Mouse (Mus musculus) liver, embryonic 14.5 days (tissue): ENCODE results near the gene Dnajb1. TPM values are rescaled to one million over a fixed set of nuclear protein-coding genes. Genes with fewer than 3 reads are reported as not detected.

ENCODE experiments used
- ATAC-seq: fragments of 200-750 bp; cut with Nextera tagmentation; 2 replicates; pipeline ENCODE4 v1.8.0; 2017; ENCODE audit warnings: moderate number of reproducible peaks, mild to moderate bottlenecking, moderate library complexity; ENCODE audit not compliant: insufficient read depth
- DNase-seq, 3 experiments: peaks; one replicate each; pipeline ENCODE4 v3.0.0-alpha.2; 2012 to 2013; ENCODE audit warnings: low read depth in 3 of 3, low spot score in 3 of 3
- H3K27ac ChIP-seq: fragments of 300-500 bp; sonication (generic); 2 replicates; pipeline ENCODE4 v1.5.1; 2014; ENCODE audit warnings: moderate library complexity, mild to moderate bottlenecking, control low read depth, inconsistent platforms
- H3K27me3 ChIP-seq: fragments of 300-500 bp; sonication (generic); 2 replicates; pipeline ENCODE4 v1.6.1; 2014; ENCODE audit warnings: mild to moderate bottlenecking, low read length, moderate library complexity; ENCODE audit not compliant: control insufficient read depth, insufficient read depth
- H3K36me3 ChIP-seq: fragments of 300-500 bp; sonication (generic); replicated peaks from 2 replicates; pipeline ENCODE4 v1.6.1; 2014; ENCODE audit warnings: low read depth; ENCODE audit not compliant: control insufficient read depth, insufficient read depth
- H3K4me1 ChIP-seq, 2 experiments: fragments of 200-500 bp in 1 of 2; fragments of 300-500 bp in 1 of 2; sonication (generic) in 1 of 2; replicated peaks; 2 replicates each; pipeline ENCODE4 v1.6.1; 2012 to 2014; ENCODE audit warnings: antibody characterized with exemption in 1 of 2, inconsistent platforms in 1 of 2, low read length in 1 of 2; ENCODE audit not compliant: control insufficient read depth in 2 of 2, insufficient read depth in 2 of 2
- H3K4me2 ChIP-seq: fragments of 300-500 bp; sonication (generic); 2 replicates; pipeline ENCODE4 v1.6.1; 2014; ENCODE audit warnings: low read depth, mild to moderate bottlenecking, control low read depth, moderate library complexity
- H3K4me3 ChIP-seq, 2 experiments: fragments of 200-500 bp in 1 of 2; fragments of 300-500 bp in 1 of 2; sonication (generic) in 1 of 2; 2 replicates each; pipeline ENCODE4 v1.5.1; 2012 to 2014; ENCODE audit warnings: low read depth in 2 of 2, low read length in 2 of 2, mild to moderate bottlenecking in 2 of 2, control low read depth in 1 of 2, inconsistent platforms in 1 of 2, moderate library complexity in 1 of 2; ENCODE audit not compliant: insufficient read depth in 1 of 2
- H3K9ac ChIP-seq: fragments of 300-500 bp; sonication (generic); replicated peaks from 2 replicates; pipeline ENCODE4 v1.6.1; 2014; ENCODE audit warnings: mild to moderate bottlenecking, control low read depth, moderate library complexity
- H3K9me3 ChIP-seq: fragments of 300-500 bp; sonication (generic); 2 replicates; pipeline ENCODE4 v1.6.1; 2016; ENCODE audit warnings: low read length, mixed read lengths; ENCODE audit not compliant: control insufficient read depth
- CTCF ChIP-seq: IDR thresholded peaks from 2 replicates; pipeline ENCODE4 v1.5.1; 2016; ENCODE audit warnings: antibody characterized with exemption, low read depth, control low read depth
- EP300 ChIP-seq: IDR thresholded peaks from 2 replicates; pipeline ENCODE4 v1.6.1; 2016; ENCODE audit warnings: antibody characterized with exemption, low read depth
- WGBS: fragments of 180-500 bp; shearing (Covaris S2); extraction: QIAGEN DNeasy Blood & Tissue Kit; methylation state at CpG from one replicate; pipeline ENCODE4 v1.1.7; 2014; ENCODE audit not compliant: insufficient replicate concordance; 5-methylcytosine and 5-hydroxymethylcytosine counted together
- polyA plus RNA-seq, 2 experiments: library from polyadenylated mRNA; depleted of rRNA in 1 of 2; stranded (reverse) in 1 of 2; unstranded in 1 of 2; fragments of >200 nt; fragmentation: Nextera tagmentation in 1 of 2; extraction: Ambion mirVana in 1 of 2; gene quantifications; 2 replicates each; pipeline versions ENCODE4 v1.2.1 to v1.2.3; 2012 to 2014

Gene Dnajb1
- polyA plus RNA-seq, 2 experiments = 32.7 to 37.8 TPM

GRCm38 (mm10) chr8:83624739-83625138 is 16.7 kb downstream of the Dnajb1 start:
- H3K27ac ChIP-seq = no peak overlapping the region
- H3K9ac ChIP-seq = no peak overlapping the region
- peaks cover 36 to 41% of the 10 kb centered on the region in 2 experiments for H3K4me1 ChIP-seq
- no peaks in the 10 kb centered on the region for H3K9me3 ChIP-seq
- H3K4me3 ChIP-seq = no peak overlapping the region
- H3K36me3 ChIP-seq = no peaks in the 10 kb centered on the region
- 31% methylated on average over 3 of the region's 3 CpGs for WGBS
- TF ChIP-seq CTCF (peak; percentile 87), EP300 (no peak)
- no peak for DNase-seq
- no peaks in the 10 kb centered on the region for H3K27me3 ChIP-seq
- no peak for ATAC-seq
- no peak overlapping the region for H3K4me2 ChIP-seq

DNA sequence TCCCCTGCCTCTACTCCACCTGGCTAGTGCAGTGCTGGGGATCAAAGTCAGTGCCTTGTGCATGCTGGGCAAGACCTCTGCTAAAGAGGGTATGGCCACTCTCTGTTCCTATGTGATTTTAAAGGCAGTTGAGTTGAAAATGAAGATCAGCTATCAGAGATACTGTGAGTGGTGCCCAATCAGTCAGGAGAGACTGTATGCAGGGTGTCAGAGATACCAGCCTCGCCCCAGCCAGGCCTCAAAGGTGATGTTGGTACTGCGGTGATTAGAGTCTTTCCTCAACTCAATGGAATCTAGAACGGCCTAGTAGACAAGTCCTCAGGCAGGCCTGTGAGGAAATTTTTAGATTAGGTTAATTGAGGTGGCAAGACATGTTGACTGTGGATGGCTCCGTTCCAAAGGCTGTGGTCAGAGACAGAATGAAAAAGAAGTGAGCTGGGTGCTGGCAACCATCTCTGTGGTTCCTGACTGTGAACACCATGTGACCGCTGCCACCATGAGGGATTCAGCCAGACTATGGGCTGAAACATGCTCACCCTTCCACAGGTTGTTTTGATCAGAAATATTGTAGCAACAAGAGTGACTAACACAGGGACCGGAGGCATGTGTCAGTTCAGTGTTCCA is 17.8 kb downstream of the Dnajb1 start:
- DNase-seq (peak in 2 of 3 experiments; percentile 40 to 70), ATAC-seq (peak; percentile 77)
- Histone ChIP-seq H3K36me3 (no peaks in the 10 kb centered on the region), H3K4me2 (peak overlapping the region; percentile 43), H3K9me3 (no peaks in the 10 kb centered on the region), H3K4me1 (peaks cover 36 to 41% of the 10 kb centered on the region in 2 experiments), H3K27ac (peak overlapping the region; percentile 35; the same call in 1 of the 2 replicates), H3K27me3 (no peaks in the 10 kb centered on the region), H3K9ac (no peak overlapping the region), H3K4me3 (no peak overlapping the region)
- TF ChIP-seq EP300 (peak; percentile 91), CTCF (no peak)
- WGBS = 40% methylated on average over 6 of the region's 6 CpGs

DNA sequence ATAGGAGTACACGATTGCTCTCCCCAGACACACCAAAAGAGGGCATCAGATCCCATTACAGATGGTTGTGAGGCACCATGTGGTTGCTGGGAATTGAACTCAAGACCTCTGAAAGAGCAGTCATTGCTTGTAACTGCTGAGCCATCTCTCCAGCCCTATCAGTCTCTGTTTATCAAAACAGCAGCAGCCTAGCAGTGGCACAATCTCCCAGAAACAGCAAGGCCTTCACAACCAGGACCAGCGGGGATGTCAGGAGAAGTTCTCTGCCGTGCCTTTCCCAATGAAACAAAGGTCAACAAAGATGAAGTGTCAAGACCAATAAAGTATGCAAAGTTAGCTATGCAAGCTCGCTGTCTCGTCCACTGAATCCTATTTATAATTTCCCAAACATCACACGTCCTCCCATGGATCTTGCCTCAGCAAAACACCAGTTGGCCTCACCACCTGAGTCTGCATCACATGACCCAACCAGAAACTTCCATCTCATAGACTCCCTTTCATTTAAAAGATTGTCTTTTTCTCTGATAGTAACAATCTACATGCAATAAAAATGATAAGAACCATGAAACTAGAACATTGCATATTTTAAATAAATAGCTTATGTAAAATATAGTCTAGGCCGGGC is 24.2 kb downstream of the Dnajb1 start:
- Histone ChIP-seq H3K4me3 (no peak overlapping the region), H3K9me3 (no peaks in the 10 kb centered on the region), H3K27me3 (no peaks in the 10 kb centered on the region), H3K4me2 (peak overlapping the region; percentile 13; the same call in 1 of the 2 replicates), H3K9ac (no peak overlapping the region), H3K36me3 (no peaks in the 10 kb centered on the region), H3K4me1 (peaks cover 11 to 12% of the 10 kb centered on the region in 2 experiments), H3K27ac (peak overlapping the region; percentile 50)
- DNase-seq (no peak), ATAC-seq (peak; percentile 92)
- 49% methylated on average over 7 of the region's 7 CpGs for WGBS
- TF ChIP-seq EP300 (peak; percentile 83), CTCF (0 out of 2 replicates have a peak, but pooled peaks have one; percentile 3)

DNA sequence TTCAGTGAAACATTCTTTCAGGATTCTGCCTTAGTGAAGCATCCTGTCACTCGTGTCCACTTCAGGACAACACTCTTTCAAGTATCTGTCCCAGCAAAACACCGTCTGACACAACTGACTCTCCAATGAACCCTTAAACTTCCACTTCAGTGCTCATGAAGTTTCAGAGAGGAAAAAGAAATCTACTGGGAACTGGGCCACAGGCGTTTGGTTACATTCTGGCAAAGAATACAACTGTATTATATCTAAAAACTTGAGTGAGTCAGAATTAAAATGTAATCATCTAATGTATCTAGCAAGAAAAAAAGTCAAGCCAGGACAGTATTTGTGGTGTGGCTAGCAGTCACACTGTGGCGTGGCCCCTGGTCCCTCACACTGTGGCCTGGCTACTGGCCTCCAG is 30.9 kb downstream of the Dnajb1 start:
- no peak overlapping the region for H3K9ac ChIP-seq
- ATAC-seq (no peak), DNase-seq (no peak)
- TF ChIP-seq EP300 (no peak), CTCF (no peak)
- H3K36me3 ChIP-seq = no peaks in the 10 kb centered on the region
- H3K4me3 ChIP-seq = no peak overlapping the region
- H3K4me1 ChIP-seq = no peaks in the 10 kb centered on the region
- H3K27ac ChIP-seq = no peak overlapping the region
- 55% methylated on average over 4 of the region's 4 CpGs for WGBS
- H3K9me3 ChIP-seq = no peaks in the 10 kb centered on the region
- H3K27me3 ChIP-seq = no peaks in the 10 kb centered on the region; the same call in 1 of the 2 replicates
- no peak overlapping the region for H3K4me2 ChIP-seq

- H3K4me3 ChIP-seq = no peak overlapping the region
- DNase-seq (no peak), ATAC-seq (no peak)
- no peak overlapping the region for H3K4me2 ChIP-seq
- H3K36me3 ChIP-seq = no peaks in the 10 kb centered on the region
- no peak overlapping the region for H3K9ac ChIP-seq
- no peaks in the 10 kb centered on the region; the same call in 1 of the 2 replicates for H3K27me3 ChIP-seq
- TF ChIP-seq CTCF = no peak
- TF ChIP-seq EP300 = no peak
- H3K4me1 ChIP-seq = no peaks in the 10 kb centered on the region
- no peaks in the 10 kb centered on the region for H3K9me3 ChIP-seq
- 45% methylated on average over 5 of the region's 5 CpGs for WGBS
- no peak overlapping the region for H3K27ac ChIP-seq
Measured at GRCm38 (mm10) chr8:83639649-83640048, 31.7 kb downstream of the Dnajb1 start.
